Mouse (Mus musculus) liver, adult (tissue): ENCODE data around the gene Cpxm2.

Experiments
- GATA4 ChIP-seq: IDR thresholded peaks from 2 replicates; pipeline ENCODE4 v1.6.1; 2014; ENCODE audit warnings: mild to moderate bottlenecking, low read length; ENCODE audit not compliant: insufficient replicate concordance

Cpxm2 gene

DNA sequence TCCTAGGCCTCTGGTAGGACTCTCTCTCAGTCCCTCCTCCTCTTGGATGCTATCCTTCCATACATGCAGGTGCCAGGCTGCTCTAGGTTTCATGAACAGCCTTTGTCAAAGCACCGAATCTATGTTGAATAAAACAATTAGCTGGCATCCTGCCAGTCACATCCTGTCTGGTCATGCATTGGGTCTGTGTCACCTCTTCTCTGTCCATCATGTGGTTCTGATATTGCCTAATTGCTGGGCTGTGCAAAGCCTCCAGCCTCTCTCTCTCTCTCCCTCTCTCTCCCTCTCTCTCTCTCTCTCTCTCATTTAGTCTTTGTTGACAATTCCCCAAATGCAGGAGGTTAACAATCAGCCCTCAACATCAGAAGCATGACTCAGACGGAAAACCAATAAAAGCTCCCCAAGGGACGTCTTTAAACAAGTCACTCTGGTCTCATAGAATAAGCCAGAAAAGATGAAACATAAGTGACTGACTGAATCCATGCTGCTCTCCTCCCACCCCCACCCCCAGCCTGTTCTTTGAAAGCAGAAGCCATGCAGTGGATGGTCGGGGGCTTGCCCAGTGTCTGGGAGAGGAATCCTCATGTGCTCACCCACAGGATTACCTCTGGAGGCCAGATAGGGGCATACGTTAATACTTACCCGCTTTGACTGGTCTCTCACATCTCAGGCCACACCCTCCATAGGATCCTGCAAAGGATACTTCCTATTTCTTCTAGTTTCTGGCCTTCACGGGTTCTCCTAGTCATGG is 15.1 kb upstream of the Cpxm2 start:
- no peak for TF ChIP-seq GATA4

- no peak for TF ChIP-seq GATA4
These were observed 12.7 kb upstream of the Cpxm2 start for GRCm38 (mm10) chr7:132167239-132167638.

DNA sequence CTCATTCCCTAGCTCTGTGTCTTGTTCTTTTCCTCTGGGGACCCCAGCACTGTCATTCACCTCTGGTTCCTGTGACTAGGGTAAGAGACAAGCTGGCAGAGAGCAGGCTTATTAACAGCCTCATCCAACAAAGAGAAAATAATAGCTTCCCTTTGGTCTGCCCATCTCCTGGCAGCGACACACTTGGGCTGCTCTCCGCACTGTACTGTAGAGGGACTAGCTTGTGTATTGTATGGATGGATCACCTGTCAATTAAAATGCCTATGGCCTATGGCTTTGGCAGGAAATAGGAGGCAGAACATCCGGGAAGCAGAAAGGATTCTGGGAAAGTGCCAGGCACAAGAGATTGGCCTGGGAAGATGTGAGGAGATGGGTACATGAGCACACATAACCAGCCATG is 7.7 kb upstream of the Cpxm2 start:
- no peak for TF ChIP-seq GATA4

GRCm38 (mm10) chr7:132158321-132159025 is 3.9 kb upstream of the Cpxm2 start:
- no peak for TF ChIP-seq GATA4

DNA sequence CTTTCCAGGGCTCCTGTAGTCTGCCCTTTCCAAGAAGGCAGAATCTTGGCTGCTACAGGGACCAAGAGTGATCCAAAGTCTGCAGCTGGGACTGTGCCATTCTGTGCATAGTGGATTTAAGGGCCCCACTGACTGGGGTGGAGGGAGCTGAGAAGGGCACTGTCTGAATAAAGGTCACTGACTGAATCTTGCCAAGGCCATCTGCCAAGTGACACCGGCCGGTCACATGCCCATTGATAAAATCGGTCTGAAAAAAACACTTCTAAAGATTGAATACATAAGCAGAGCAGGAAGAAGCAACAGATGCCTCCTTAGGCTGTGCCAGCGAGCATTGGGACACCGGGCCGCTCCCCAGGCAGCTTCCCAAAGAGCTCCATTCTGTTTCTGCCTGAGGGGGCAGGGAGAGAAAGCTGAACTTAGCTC is 803 bp downstream of the Cpxm2 start:
- TF ChIP-seq GATA4 = no peak

DNA sequence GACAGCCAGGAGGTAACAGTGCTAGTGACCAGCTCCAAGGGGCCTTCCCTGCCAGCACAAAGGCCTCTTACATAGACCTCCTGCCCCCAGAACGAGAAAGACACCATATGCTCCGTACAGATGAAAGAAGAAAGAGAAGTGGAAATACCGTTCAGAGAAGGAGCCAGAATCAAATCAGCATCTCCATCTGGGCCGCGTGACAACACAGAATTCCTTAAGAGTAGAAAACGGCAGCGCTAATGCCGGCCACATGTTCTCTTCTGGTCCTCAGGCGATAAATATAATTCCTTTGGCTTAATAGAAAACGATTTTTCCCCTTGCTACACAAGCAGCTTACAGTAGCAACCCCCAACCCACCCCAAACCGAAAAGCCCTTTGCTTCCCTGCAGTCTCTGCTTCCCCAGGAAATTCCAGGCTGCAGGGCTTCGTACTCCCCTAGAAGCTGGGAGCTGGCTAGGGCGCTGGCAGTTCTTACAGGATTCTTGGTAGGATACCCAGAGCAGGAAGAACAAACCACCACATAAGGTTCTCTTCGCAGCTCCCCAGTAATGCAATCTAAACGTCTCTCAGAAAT is 9.2 kb downstream of the Cpxm2 start:
- no peak for TF ChIP-seq GATA4

GRCm38 (mm10) chr7:132128687-132129086 is 25.9 kb downstream of the Cpxm2 start:
- TF ChIP-seq GATA4 = no peak

DNA sequence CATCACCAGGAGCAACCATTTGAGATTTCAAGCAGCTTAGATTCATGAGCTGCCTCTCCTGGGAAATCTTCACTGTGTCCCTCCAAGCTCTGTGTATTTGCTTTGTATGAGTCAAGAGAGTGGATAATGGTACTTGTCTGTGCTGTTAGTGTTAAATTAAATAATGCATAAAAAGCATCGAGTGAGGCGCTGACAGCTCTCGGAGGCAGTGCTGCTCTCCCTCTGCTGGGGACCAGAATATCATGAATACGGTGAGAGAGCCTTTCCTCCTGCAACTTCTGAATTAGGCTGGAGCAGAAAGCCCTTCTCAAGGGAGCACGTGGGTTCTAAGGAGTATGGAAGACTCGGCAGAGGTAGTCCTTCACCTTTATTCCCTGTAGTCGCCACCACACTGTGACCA is 29.6 kb downstream of the Cpxm2 start:
- TF ChIP-seq GATA4 = no peak

- TF ChIP-seq GATA4 = no peak
These were observed 31.3 kb downstream of the Cpxm2 start for GRCm38 (mm10) chr7:132123211-132123610.

- TF ChIP-seq GATA4 = no peak
These were observed 34.7 kb downstream of the Cpxm2 start for GRCm38 (mm10) chr7:132119817-132120216.

GRCm38 (mm10) chr7:132111770-132112169 is 42.8 kb downstream of the Cpxm2 start:
- TF ChIP-seq GATA4 = no peak

DNA sequence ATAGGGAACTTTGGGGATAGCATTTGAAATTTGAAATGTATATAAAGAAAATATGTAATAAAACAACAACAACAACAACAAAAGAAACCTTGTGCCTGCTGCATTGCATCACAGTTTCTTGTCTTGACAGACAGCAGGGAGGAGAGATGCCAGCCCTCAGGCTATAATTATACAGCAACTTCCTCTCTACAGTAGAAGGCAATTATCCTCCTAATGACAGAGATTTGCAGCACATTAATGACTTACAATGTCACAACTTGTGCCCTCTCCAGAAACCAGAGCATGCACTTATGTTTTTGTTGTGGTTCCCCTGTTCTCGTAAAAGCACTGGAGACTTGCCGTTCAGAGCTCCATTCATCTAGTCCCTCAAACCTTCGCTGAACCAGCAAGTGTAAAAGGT is 44.2 kb downstream of the Cpxm2 start:
- TF ChIP-seq GATA4 = no peak

GRCm38 (mm10) chr7:132106891-132107290 is 47.6 kb downstream of the Cpxm2 start:
- TF ChIP-seq GATA4 = no peak

- TF ChIP-seq GATA4 = no peak
These were observed 49.2 kb downstream of the Cpxm2 start for GRCm38 (mm10) chr7:132105326-132105725.

DNA sequence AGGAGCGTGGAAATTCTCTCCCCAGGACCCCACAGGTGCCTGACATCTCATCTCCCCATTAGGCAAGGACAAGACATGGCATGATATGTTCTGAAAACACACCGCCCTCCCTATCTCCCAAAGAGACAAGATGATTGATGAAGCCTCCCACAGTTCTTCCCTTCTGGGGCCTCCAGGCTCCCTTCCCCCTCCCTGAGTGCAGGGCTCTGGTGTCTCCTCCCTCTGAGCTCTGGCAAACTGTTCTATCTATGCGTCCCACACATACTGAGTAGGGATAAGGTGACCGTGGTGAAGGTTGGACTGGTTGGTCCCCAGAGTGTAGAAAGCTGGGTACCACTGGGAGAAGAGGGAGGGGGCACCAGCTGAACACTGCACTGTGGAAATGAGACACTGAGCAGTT is 56.1 kb downstream of the Cpxm2 start:
- no peak for TF ChIP-seq GATA4

DNA sequence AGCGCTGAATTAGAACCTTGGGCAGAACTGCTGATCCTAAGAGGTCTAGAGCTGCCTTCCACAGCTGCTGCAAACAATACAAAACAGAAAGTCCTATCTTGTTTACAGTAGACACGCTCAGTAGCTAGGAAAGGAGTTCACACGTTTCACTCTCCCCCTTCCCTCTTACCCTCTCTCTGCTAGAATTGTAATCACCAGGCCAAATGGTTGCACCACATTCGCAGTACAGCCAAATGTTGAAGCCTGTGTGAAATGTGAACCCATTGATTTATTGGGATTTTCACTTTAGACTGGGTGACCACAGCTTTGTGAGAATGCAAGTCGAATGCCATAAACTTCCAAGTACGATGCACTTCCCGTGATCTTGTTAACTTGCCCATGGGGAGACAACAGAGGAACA is 59.9 kb downstream of the Cpxm2 start:
- no peak for TF ChIP-seq GATA4
